Mouse (Mus musculus): ENCODE results near the gene Hoxc11. TPM values are rescaled to one million over a fixed set of nuclear protein-coding genes. Genes with fewer than 3 reads are reported as not detected.

The Hoxc11 gene
- total RNA-seq (2023) = not detected in 2 replicates

DNA sequence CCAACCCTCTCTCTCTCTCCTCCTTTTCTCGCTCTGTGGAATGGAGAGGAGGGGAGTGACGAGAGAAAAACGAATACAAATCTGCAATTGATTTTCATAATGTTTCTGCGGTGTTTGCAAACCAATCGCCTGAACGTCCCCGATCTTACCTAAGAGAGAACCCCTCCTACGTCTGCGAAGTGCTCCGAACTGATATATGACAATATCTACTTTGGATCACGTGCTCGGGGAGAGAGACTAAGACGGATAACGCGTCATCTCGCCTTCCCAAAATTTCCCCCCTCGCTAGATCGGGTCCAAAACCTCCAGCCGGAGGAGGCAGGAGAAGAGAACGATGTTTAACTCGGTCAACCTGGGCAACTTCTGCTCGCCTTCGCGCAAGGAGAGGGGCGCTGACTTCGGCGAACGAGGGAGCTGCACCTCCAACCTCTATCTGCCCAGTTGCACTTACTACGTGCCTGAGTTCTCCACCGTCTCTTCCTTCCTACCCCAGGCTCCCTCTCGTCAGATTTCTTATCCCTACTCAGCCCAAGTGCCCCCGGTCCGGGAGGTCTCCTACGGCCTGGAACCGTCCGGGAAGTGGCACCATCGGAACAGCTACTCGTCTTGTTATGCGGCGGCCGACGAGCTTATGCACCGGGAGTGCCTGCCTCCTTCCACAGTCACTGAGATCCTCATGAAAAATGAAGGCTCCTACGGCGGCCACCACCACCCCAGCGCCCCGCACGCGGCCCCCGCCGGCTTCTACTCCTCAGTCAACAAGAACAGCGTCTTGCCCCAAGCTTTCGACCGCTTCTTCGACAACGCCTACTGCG lies at the start of gene Hoxc11:
Gene Hoxc11 (plus strand): TSS at position 236 of the 815 bp plus-strand sequence.

GRCm38 (mm10) chr15:102921053-102922011 lies 32.9 kb upstream of the Hoxc11 start, which contains the start of gene Hoxc13:
Gene Hoxc13 (plus strand): TSS chr15:102921103.

DNA sequence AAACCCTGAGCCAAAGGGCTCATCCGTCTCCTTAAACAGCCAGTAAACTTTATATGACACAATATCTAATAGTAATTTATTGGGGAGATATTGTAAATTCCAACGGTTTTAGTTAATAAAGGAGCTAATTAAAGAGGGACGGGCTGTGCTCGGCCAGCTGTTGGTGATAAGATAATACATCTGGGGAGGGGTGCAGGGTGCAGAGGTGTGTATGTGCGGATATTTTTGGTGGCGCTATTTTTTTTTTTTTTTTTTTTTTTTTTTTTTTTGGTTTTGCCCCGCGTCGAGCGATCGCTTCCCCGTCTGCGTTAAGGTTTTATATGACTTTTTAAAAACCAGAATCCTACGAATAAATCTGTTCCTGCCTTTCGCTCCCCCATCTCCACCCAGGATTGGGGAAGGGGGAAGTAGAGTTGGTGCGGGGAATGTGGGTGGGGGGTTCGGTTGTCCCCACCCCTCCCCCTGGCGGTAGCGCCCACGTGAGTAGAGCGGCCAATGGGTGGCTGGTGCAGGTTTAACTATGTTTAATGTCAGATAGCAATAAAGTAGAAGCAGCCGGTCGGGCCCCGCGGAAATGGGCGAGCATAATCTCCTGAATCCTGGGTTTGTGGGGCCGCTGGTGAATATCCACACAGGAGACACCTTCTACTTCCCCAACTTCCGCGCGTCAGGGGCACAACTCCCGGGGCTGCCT lies 17.8 kb upstream of the Hoxc11 start, which contains the start of gene Hoxc12:
Gene Hoxc12 (plus strand): TSS at position 479 of the 694 bp plus-strand sequence.

DNA sequence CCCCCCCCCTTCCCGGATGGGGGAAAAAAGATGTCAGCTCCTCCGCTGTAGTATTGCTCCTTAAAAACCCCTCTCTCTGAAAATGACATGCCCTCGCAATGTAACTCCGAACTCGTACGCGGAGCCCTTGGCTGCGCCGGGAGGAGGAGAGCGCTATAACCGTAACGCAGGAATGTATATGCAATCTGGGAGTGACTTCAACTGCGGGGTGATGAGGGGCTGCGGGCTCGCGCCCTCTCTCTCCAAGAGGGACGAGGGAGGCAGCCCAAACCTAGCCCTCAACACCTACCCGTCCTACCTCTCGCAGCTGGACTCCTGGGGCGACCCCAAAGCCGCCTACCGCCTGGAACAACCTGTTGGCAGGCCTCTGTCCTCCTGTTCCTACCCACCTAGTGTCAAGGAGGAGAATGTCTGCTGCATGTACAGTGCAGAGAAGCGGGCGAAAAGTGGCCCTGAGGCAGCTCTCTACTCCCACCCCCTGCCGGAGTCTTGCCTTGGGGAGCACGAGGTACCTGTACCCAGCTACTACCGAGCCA lies 12.6 kb downstream of the Hoxc11 start, which contains the start of gene Hoxc10:
Gene Hoxc10 (plus strand): TSS at position 21 of the 536 bp plus-strand sequence.

GRCm38 (mm10) chr15:102967312-102967510 lies 13.0 kb downstream of the Hoxc11 start, which contains the start of gene Hoxc5:
Gene Hoxc5 (plus strand): TSS chr15:102967443.

GRCm38 (mm10) chr15:102976171-102976570 lies 21.9 kb downstream of the Hoxc11 start, which contains the start of gene Hoxc9:
Gene Hoxc9 (plus strand): TSS chr15:102976439.

GRCm38 (mm10) chr15:102990461-102991397 lies 36.5 kb downstream of the Hoxc11 start, which contains the start of gene Hoxc8:
Gene Hoxc8 (plus strand): TSS chr15:102990607.

DNA sequence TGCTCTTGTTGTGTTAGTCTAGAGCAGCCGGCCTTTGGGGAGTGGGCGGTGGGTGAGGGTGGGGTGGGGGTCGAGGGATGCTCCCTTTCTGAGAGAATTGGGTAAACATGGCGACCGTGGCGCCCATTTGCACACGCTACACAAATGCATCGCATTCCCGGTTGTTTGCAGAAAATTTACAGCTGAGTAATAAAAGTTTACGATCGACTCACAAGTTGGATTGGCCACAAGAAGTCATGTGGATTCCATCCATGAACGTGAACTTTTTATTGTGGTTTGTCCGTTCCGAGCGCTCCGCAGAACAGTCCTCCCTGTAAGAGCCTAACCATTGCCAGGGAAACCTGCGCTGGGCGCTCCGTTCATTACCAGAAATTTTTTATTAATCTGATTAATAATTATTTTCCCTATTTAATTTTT lies 43.7 kb downstream of the Hoxc11 start, which contains the start of gene Hoxc6:
Gene Hoxc6 (plus strand): TSS at position 319 of the 417 bp plus-strand sequence.

Other genes starting within 250 kb of the Hoxc11 start
- 23.0 and 24.0 TPM in 2 replicates for gene Calcoco1, start 232.2 kb upstream of the Hoxc11 start, total RNA-seq (2023)
- not detected in 2 replicates for gene Hoxc13, start 33.3 kb upstream of the Hoxc11 start, total RNA-seq (2023)
- not detected in 2 replicates for gene Hoxc12, start 17.7 kb upstream of the Hoxc11 start, total RNA-seq (2023)
- not detected in 2 replicates for gene Hoxc10, start 12.4 kb downstream of the Hoxc11 start, total RNA-seq (2023)
- not detected in 2 replicates for gene Hoxc5, start 13.0 kb downstream of the Hoxc11 start, total RNA-seq (2023)
- gene Hoxc9, start 22.0 kb downstream of the Hoxc11 start, total RNA-seq (2023) = not detected in 2 replicates
- gene Hoxc8, start 36.2 kb downstream of the Hoxc11 start, total RNA-seq (2023) = not detected in 2 replicates
- not detected in 2 replicates for gene Hoxc6, start 43.8 kb downstream of the Hoxc11 start, total RNA-seq (2023)
- not detected in 2 replicates for gene Hoxc4, start 64.5 kb downstream of the Hoxc11 start, total RNA-seq (2023)
- gene Smug1, start 212.7 kb downstream of the Hoxc11 start, total RNA-seq (2023) = 1.4 and 2.9 TPM in 2 replicates